Mouse (Mus musculus) liver, postnatal 0 days (tissue): ENCODE data around the gene Nova2. TPM values are rescaled to one million over a fixed set of nuclear protein-coding genes. Genes with fewer than 3 reads are reported as not detected.

Source experiments
- ATAC-seq: fragments of 200-750 bp; cut with Nextera tagmentation; 2 replicates; pipeline ENCODE4 v1.8.0; 2017; ENCODE audit warnings: mild to moderate bottlenecking, moderate library complexity
- DNase-seq: peaks from one replicate; pipeline ENCODE4 v3.0.0-alpha.2; 2016
- H3K27ac ChIP-seq: fragments of 300-500 bp; sonication (generic); 2 replicates; pipeline ENCODE4 v1.5.1; 2014; ENCODE audit warnings: antibody characterized with exemption, moderate library complexity, mild to moderate bottlenecking, low read depth
- H3K27me3 ChIP-seq: fragments of 300-500 bp; sonication (generic); 2 replicates; pipeline ENCODE4 v1.6.1; 2014; ENCODE audit warnings: low read length, control low read depth, mixed read lengths; ENCODE audit not compliant: insufficient read depth
- H3K36me3 ChIP-seq: fragments of 300-500 bp; sonication (generic); replicated peaks from 2 replicates; pipeline ENCODE4 v1.6.1; 2014; ENCODE audit warnings: mild to moderate bottlenecking, control low read depth, low read length, moderate library complexity, mixed read lengths; ENCODE audit not compliant: insufficient read depth
- H3K4me1 ChIP-seq: fragments of 300-500 bp; sonication (generic); 2 replicates; pipeline ENCODE4 v1.6.1; 2014; ENCODE audit warnings: antibody characterized with exemption, mild to moderate bottlenecking, control low read depth; ENCODE audit not compliant: insufficient read depth
- H3K4me2 ChIP-seq: fragments of 300-500 bp; sonication (generic); 2 replicates; pipeline ENCODE4 v1.6.1; 2014; ENCODE audit warnings: low read depth, mild to moderate bottlenecking, low read length, moderate library complexity, mixed read lengths
- H3K4me3 ChIP-seq: fragments of 300-500 bp; sonication (generic); 2 replicates; pipeline ENCODE4 v1.5.1; 2014; ENCODE audit warnings: low read depth, low read length
- H3K9ac ChIP-seq: fragments of 300-500 bp; sonication (generic); replicated peaks from 2 replicates; pipeline ENCODE4 v1.6.1; 2014; ENCODE audit warnings: mild to moderate bottlenecking, moderate library complexity
- H3K9me3 ChIP-seq: fragments of 300-500 bp; sonication (generic); 2 replicates; pipeline ENCODE4 v1.6.1; 2016; ENCODE audit warnings: mild to moderate bottlenecking, control low read depth, low read length, mixed read lengths
- CTCF ChIP-seq: sonication (generic); IDR thresholded peaks from 2 replicates; pipeline ENCODE4 v1.5.1; 2016; ENCODE audit warnings: antibody characterized with exemption, low read depth
- EP300 ChIP-seq: IDR thresholded peaks from 2 replicates; pipeline ENCODE4 v1.6.1; 2016; ENCODE audit warnings: antibody characterized with exemption, low read depth, mild to moderate bottlenecking
- WGBS: fragments of 180-500 bp; shearing (Covaris S2); extraction: QIAGEN DNeasy Blood & Tissue Kit; methylation state at CpG from one replicate; pipeline ENCODE4 v1.1.7; 2014; ENCODE audit not compliant: insufficient replicate concordance; 5-methylcytosine and 5-hydroxymethylcytosine counted together
- polyA plus RNA-seq: library from polyadenylated mRNA; unstranded; fragments of >200 nt; fragmentation: Nextera tagmentation; extraction: Ambion mirVana; gene quantifications from 2 replicates; pipeline ENCODE4 v1.2.1, GENCODE M21; 2015

The Nova2 gene
- polyA plus RNA-seq, 1 experiment from 2014 or later = 0.12 TPM

DNA sequence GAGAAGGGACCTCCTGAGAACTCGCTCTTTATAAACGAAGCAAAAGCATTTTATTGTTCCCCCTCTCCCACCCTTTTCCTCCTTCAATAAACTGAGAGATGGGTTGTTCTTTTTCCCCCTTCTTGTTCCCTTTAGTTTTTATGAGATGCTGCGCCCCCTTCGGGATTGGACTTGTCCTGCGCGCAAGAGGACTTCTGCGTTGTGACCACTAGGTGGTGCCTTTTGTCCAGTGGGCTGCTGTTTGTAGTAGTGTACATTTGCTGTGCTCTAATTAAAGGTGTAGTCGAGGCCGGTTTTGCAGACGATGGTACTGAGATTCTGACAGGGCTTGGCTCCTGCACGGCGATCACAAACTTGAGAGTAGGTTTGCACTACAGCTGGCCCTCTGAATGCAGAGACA, 80.8 kb downstream of the Nova2 start:
- H3K4me3 ChIP-seq = 0 out of 2 replicates have a peak overlapping the region, but pooled peaks have one; percentile 16
- TF ChIP-seq CTCF (peak; percentile 100), EP300 (no peak)
- 4% methylated on average over 12 of the region's 12 CpGs for whole genome bisulfite sequencing
- H3K9ac ChIP-seq = no peak overlapping the region
- H3K9me3 ChIP-seq = no peaks in the 10 kb centered on the region
- ATAC-seq (peak; percentile 21), DNase-seq (peak; percentile 87)
- H3K36me3 ChIP-seq = peaks cover 17% of the 10 kb centered on the region; the same call in 1 of the 2 replicates
- H3K27ac ChIP-seq = 0 out of 2 replicates have a peak overlapping the region, but pooled peaks have one; percentile 89
- H3K4me1 ChIP-seq = peaks cover 43% of the 10 kb centered on the region
- no peaks in the 10 kb centered on the region for H3K27me3 ChIP-seq
- peak overlapping the region; percentile 98 for H3K4me2 ChIP-seq

GRCm38 (mm10) chr7:19007026-19007977, 81.6 kb downstream of the Nova2 start:
- Histone ChIP-seq H3K9ac (peak overlapping the region; percentile 18; the same call in 1 of the 2 replicates), H3K36me3 (peaks cover 17% of the 10 kb centered on the region; the same call in 1 of the 2 replicates), H3K27ac (peak overlapping the region; percentile 89), H3K9me3 (no peaks in the 10 kb centered on the region), H3K27me3 (no peaks in the 10 kb centered on the region), H3K4me2 (peak overlapping the region; percentile 63), H3K4me3 (0 out of 2 replicates have a peak overlapping the region, but pooled peaks have one; percentile 16), H3K4me1 (peaks cover 42% of the 10 kb centered on the region)
- DNase-seq (peak; percentile 70), ATAC-seq (peak; percentile 26)
- 58% methylated on average over 13 of the region's 13 CpGs for WGBS
- TF ChIP-seq EP300 (no peak), CTCF (no peak)

- Histone ChIP-seq H3K36me3 (peaks cover 14% of the 10 kb centered on the region; the same call in 1 of the 2 replicates), H3K27ac (peak overlapping the region; percentile 95), H3K9ac (no peak overlapping the region), H3K4me2 (no peak overlapping the region), H3K27me3 (no peaks in the 10 kb centered on the region), H3K4me3 (no peak overlapping the region), H3K9me3 (no peaks in the 10 kb centered on the region), H3K4me1 (peaks cover 32% of the 10 kb centered on the region)
- ATAC-seq = peak; percentile 73
- WGBS = 54% methylated on average over 7 of the region's 7 CpGs
- DNase-seq = peak; percentile 71
- TF ChIP-seq CTCF (no peak), EP300 (no peak)
Measured at GRCm38 (mm10) chr7:19010581-19010980, 84.9 kb downstream of the Nova2 start.

DNA sequence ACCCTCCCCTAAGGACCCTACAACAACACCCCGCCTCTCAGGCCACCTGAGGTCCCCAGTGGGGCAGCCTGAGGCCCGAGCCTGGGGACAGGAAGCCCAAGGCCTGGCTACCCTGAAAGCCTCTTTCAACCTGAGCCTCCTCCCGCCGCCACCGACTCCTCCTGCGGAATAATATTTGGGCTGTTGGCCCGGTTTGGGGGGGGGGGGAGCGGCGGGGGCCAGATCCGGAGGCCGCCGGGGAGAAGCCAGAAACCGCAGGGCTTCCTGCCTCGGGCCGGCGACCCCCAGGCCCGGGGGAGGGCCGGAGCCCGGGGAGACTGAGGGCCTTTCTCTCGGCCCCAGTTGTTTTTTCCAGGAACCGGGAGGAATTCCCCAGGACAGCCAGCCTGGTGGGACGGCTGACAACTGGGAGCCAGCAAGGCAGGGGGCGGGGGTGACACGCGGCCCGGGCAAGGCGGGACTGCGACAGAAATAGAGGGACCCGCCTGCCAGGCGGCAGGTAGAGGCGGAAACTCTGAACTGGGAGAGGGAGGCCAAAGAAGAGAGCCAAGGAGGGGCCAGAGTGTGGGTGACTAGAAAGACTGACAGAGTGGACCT, 86.4 kb downstream of the Nova2 start:
- DNase-seq (peak; percentile 69), ATAC-seq (peak; percentile 50)
- Histone ChIP-seq H3K27ac (peak overlapping the region; percentile 95), H3K9ac (peak overlapping the region; percentile 74), H3K36me3 (peaks cover 4% of the 10 kb centered on the region; the same call in 1 of the 2 replicates), H3K9me3 (no peaks in the 10 kb centered on the region), H3K4me1 (peaks cover 26% of the 10 kb centered on the region), H3K27me3 (no peaks in the 10 kb centered on the region), H3K4me3 (peak overlapping the region; percentile 33), H3K4me2 (peak overlapping the region; percentile 69)
- 3% methylated on average over 23 of the region's 31 CpGs for WGBS
- TF ChIP-seq CTCF (no peak), EP300 (no peak)

DNA sequence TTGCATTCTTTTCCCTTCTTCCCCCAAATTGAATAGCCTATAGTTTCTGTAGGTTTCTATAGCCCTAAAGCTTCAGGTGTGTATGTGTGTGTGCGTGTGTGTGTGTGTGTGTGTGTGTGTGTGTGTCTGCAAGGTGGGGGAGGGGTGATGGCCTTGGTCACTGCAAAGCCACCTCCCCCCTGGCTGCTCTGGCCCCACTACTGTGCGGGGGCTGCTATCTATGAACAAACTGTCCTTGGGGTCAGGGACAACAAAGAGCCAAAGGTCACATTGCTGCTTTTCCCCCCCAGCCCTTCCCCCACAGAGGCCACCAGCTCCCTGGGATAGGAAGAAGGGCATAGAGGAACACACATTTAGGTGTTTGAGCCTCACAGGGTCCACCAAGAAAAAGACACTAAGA, 87.2 kb downstream of the Nova2 start:
- peaks cover 3% of the 10 kb centered on the region; the same call in 1 of the 2 replicates for H3K36me3 ChIP-seq
- no peaks in the 10 kb centered on the region for H3K27me3 ChIP-seq
- H3K4me1 ChIP-seq = peaks cover 26% of the 10 kb centered on the region
- no peak overlapping the region for H3K4me3 ChIP-seq
- DNase-seq (peak; percentile 71), ATAC-seq (peak; percentile 51)
- peak overlapping the region; percentile 95 for H3K27ac ChIP-seq
- peak overlapping the region; percentile 69 for H3K4me2 ChIP-seq
- no peak overlapping the region for H3K9ac ChIP-seq
- TF ChIP-seq EP300 (peak; percentile 63), CTCF (no peak)
- 21% methylated on average over 2 of the region's 2 CpGs for WGBS
- H3K9me3 ChIP-seq = no peaks in the 10 kb centered on the region

DNA sequence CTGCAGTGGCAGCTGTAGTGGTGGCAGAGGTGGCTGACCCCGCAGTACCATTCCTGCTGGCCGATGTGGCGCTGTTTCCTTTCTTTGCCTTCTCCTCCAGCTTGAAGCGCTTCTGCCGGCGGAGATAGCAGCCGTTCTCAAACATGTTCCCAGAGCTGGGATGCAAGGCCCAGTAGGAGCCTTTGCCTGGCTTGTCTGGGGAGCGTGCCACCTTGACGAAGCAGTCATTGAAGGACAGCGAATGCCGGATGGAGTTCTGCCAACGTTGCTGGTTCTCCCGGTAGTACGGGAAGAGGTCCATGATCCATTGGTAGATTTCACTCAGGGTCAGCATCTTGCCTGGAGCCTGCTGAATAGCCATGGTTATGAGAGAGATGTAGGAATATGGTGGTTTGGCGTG, 88.8 kb downstream of the Nova2 start:
- peaks cover 23% of the 10 kb centered on the region for H3K4me1 ChIP-seq
- peak; percentile 21 for DNase-seq
- no peak for ATAC-seq
- no peaks in the 10 kb centered on the region for H3K27me3 ChIP-seq
- TF ChIP-seq CTCF = 0 out of 2 replicates have a peak, but pooled peaks have one; percentile 3
- TF ChIP-seq EP300 = no peak
- H3K36me3 ChIP-seq = peaks cover 3% of the 10 kb centered on the region; the same call in 1 of the 2 replicates
- H3K4me2 ChIP-seq = no peak overlapping the region
- WGBS = 68% methylated on average over 15 of the region's 15 CpGs
- H3K27ac ChIP-seq = peak overlapping the region; percentile 82
- H3K9ac ChIP-seq = no peak overlapping the region
- no peak overlapping the region for H3K4me3 ChIP-seq
- H3K9me3 ChIP-seq = no peaks in the 10 kb centered on the region

Other genes with a start within 250 kb of the Nova2 start
- gene Psg20, start 239.7 kb upstream of the Nova2 start, polyA plus RNA-seq = not detected in 2 replicates
- gene Psg22, start 207.8 kb upstream of the Nova2 start, polyA plus RNA-seq = 0.23 and 0.33 TPM in 2 replicates
- not detected in 2 replicates for gene Psg19, start 127.4 kb upstream of the Nova2 start, polyA plus RNA-seq
- not detected in 2 replicates for gene Psg17, start 104.3 kb upstream of the Nova2 start, polyA plus RNA-seq
- 0.17 and 0.36 TPM in 2 replicates for gene Mill2, start 85.9 kb upstream of the Nova2 start, polyA plus RNA-seq
- 118 and 119 TPM in 2 replicates for gene Pglyrp1, start 54.6 kb upstream of the Nova2 start, polyA plus RNA-seq
- gene Ccdc61, start 15.5 kb upstream of the Nova2 start, polyA plus RNA-seq = 5.6 and 7.5 TPM in 2 replicates
- gene Nanos2, start 61.5 kb downstream of the Nova2 start, polyA plus RNA-seq = not detected in 2 replicates
- 0.39 and 0.55 TPM in 2 replicates for gene Mypop, start 65.4 kb downstream of the Nova2 start, polyA plus RNA-seq
- gene Irf2bp1, start 78.2 kb downstream of the Nova2 start, polyA plus RNA-seq = 6.3 and 8.8 TPM in 2 replicates
- gene Foxa3, start 97.7 kb downstream of the Nova2 start, polyA plus RNA-seq = 61.0 and 84.0 TPM in 2 replicates
- 6.9 and 7.1 TPM in 2 replicates for gene Sympk, start 98.5 kb downstream of the Nova2 start, polyA plus RNA-seq
- not detected in 2 replicates for gene Rsph6a, start 128.8 kb downstream of the Nova2 start, polyA plus RNA-seq
- 3.2 and 4.6 TPM in 2 replicates for gene Dmwd, start 150.3 kb downstream of the Nova2 start, polyA plus RNA-seq
- gene Dmpk, start 158.0 kb downstream of the Nova2 start, polyA plus RNA-seq = 14.2 and 17.6 TPM in 2 replicates
- 0.78 and 0.82 TPM in 2 replicates for gene Six5, start 168.7 kb downstream of the Nova2 start, polyA plus RNA-seq
- 0.17 TPM in 1 of 2 replicates, not detected in the other for gene Gm4969, start 192.5 kb downstream of the Nova2 start, polyA plus RNA-seq
- 3.2 and 3.6 TPM in 2 replicates for gene Fbxo46, start 194.0 kb downstream of the Nova2 start, polyA plus RNA-seq
- gene Qpctl, start 223.4 kb downstream of the Nova2 start, polyA plus RNA-seq = 5.2 and 5.8 TPM in 2 replicates
- 38.9 and 41.0 TPM in 2 replicates for gene Snrpd2, start 223.8 kb downstream of the Nova2 start, polyA plus RNA-seq
- 0.04 TPM in 1 of 2 replicates, not detected in the other for gene Gipr, start 240.2 kb downstream of the Nova2 start, polyA plus RNA-seq